Mouse (Mus musculus): Measurements from ENCODE around the gene Spint5.

The Spint5 gene

GRCm38 (mm10) chr2:164725895-164726619 lies 11.0 kb downstream of the Spint5 start:
- CTCF ChIA-PET: interaction anchor here (0.6 to 2.7 kb wide), 61 partner anchors 8 to 336 kb away, joined by 3 to 53 read pairs (median 5); partner anchors contain the start of genes Eppin (in 2 of the 4), Gm20458 (in 2 of the 4), Wfdc10 (in 2 of the 4) and Wfdc9 (in 2 of the 4)
- POLR2A ChIA-PET: interaction anchor here in 3 of 4 experiments (0.6 to 2.2 kb wide), 5 partner anchors 11 to 147 kb away, joined by 3 to 8 read pairs (median 5); partner anchors contain the start of genes Acot8 (in 1 of the 3) and Zswim3 (in 1 of the 3)

DNA sequence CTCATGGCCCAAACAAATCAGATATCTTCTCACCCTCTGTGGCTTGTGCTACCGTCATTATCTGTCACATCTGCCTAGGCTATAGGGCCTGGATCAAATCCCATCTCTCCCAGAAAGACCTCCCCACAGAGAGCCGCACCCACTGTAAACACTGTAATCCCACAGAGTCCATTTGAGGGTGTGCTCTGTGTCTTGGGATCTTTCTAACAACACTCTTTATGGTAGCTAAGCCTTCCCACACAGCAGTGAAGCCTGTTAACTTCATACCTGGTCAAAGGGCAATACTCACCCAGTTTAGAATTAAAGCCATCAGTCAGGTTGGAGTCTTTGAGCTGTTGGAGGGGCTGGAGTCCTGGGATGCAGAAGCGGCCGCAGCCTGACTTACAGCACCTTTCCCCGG lies 16.6 kb downstream of the Spint5 start:
- ChIA-PET CTCF (interaction anchor here in 3 of 4 experiments (0.6 to 1.6 kb wide), 3 partner anchors 53 to 711 kb away, joined by 3 to 4 read pairs (median 4); no protein-coding TSS in a partner anchor), POLR2A (no interaction called here)

GRCm38 (mm10) chr2:164733259-164733658 lies 18.2 kb downstream of the Spint5 start:
- ChIA-PET POLR2A (interaction anchor here in 3 of 4 experiments (0.6 to 1.8 kb wide), 3 partner anchors 15 to 129 kb away, joined by 3 to 7 read pairs (median 3); no protein-coding TSS in a partner anchor), CTCF (interaction anchor here in 2 of 4 experiments (0.6 to 1.2 kb wide), 4 partner anchors 48 to 639 kb away, joined by 3 read pairs; no protein-coding TSS in a partner anchor)

DNA sequence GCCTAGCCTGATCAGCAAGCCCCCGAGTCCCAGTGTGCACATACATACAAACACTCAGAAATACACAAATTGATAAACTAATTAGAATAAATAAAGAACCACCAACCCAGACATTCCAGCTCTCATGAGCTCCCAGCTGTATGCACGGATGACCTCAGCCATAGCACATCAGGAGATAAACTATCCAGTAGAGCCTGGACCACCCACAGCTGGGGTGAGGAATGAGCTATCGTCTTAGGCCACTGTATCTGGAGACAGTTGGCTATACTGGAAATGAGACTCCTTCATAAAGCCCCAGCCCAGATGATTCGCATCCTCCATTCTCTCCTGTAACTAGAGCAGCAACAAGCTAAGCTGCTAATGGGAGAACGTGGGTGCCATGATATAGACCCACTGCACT lies 19.7 kb downstream of the Spint5 start:
- POLR2A ChIA-PET: interaction anchor here in 2 of 4 experiments (1.3 to 1.8 kb wide), 2 partner anchors 14 to 27 kb away, joined by 3 to 7 read pairs; no protein-coding TSS in a partner anchor
- CTCF ChIA-PET: interaction anchor here in 3 of 4 experiments (0.6 to 1.9 kb wide), 5 partner anchors 9 to 334 kb away, joined by 3 to 6 read pairs (median 4); no protein-coding TSS in a partner anchor

GRCm38 (mm10) chr2:164735446-164735845 lies 20.3 kb downstream of the Spint5 start:
- ChIA-PET POLR2A (interaction anchor here in 2 of 4 experiments (0.5 to 1.0 kb wide), 3 partner anchors 33 to 179 kb away, joined by 3 read pairs; no protein-coding TSS in a partner anchor), CTCF (interaction anchor here in 3 of 4 experiments (0.6 to 1.9 kb wide), 5 partner anchors 9 to 334 kb away, joined by 3 to 13 read pairs (median 4); no protein-coding TSS in a partner anchor)

GRCm38 (mm10) chr2:164737377-164738090 lies 22.4 kb downstream of the Spint5 start:
- ChIA-PET CTCF (interaction anchor here in 3 of 4 experiments (0.6 to 2.9 kb wide), 11 partner anchors 8 to 984 kb away, joined by 3 to 14 read pairs (median 4); partner anchors contain the start of genes Dnttip1 (in 1 of the 3) and Wfdc3 (in 1 of the 3)), POLR2A (interaction anchor here in 2 of 4 experiments (0.7 to 1.7 kb wide), 4 partner anchors 11 to 119 kb away, joined by 5 to 6 read pairs (median 5); partner anchors contain the start of genes Pltp (in 1 of the 2) and Ube2c (in 1 of the 2))

- POLR2A ChIA-PET: no interaction called here
These were observed 24.8 kb downstream of the Spint5 start for GRCm38 (mm10) chr2:164739876-164740275.

DNA sequence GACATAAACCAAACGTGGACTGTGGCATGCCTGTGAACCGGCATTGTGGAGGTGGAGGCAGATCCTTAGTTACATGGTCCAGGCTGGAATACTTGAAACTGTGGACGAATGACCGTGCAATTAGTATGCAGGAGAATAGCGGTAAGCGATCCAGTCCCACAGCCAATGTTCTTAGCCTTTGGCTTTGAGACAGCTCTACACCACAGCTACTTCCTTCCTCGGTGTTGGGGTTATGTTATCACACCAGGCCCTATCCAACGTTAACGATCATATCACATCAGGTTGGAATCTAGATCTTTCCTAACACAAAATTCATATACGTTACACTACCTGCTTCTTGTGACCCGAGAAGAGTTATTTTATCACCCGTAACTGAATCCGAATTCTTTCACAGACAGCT lies 29.9 kb downstream of the Spint5 start:
- ChIA-PET CTCF (interaction anchor here in 2 of 4 experiments (1.2 kb wide), 2 partner anchors 8 to 19 kb away, joined by 3 to 4 read pairs; no protein-coding TSS in a partner anchor), POLR2A (interaction anchor here in 2 of 4 experiments (0.6 to 2.5 kb wide), 8 partner anchors 12 to 341 kb away, joined by 3 to 11 read pairs (median 8); partner anchors contain the start of gene Zswim1 (in 1 of the 2))

More at GRCm38 (mm10) chr2:164739876-164740275, 24.8 kb downstream of the Spint5 start:
- CTCF ChIA-PET: interaction anchor here in 2 of 4 experiments (1.5 to 2.1 kb wide), 2 partner anchors 14 to 148 kb away, joined by 3 to 6 read pairs (median 6); no protein-coding TSS in a partner anchor

- ChIA-PET POLR2A (interaction anchor here (0.5 to 2.5 kb wide), 21 partner anchors 9 to 303 kb away, joined by 3 to 11 read pairs (median 4); partner anchors contain the start of genes Ube2c (in 2 of the 4), Acot8 (in 1 of the 4), Zswim1 (in 1 of the 4) and Zswim3 (in 1 of the 4)), CTCF (interaction anchor here (0.6 to 1.2 kb wide), 6 partner anchors 9 to 120 kb away, joined by 3 to 4 read pairs (median 4); no protein-coding TSS in a partner anchor)
These were observed 30.9 kb downstream of the Spint5 start, which contains the start of the genes Wfdc3 and Dnttip1 for GRCm38 (mm10) chr2:164745843-164746479. Gene Wfdc3 (minus strand): TSS chr2:164745931. Gene Dnttip1 (plus strand): TSS chr2:164745983.

DNA sequence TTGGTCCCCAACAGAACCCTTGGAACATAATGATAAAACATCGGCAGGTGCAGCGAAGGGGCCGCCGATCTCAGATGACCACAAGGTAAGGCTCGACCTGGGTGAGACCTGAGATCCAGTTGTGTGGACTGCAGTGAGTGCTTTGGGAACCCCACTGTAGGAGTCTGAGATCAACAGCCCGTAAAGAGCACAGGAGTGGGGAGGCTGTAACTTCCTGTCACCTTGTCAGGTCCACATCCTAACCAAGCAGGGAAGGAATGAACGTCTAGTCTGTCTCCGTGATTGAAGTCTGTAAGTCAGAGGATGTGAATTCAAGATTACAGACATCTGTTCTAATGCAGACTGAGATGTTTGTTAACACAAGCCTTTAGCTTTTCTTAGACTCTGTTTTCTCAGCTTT lies 31.6 kb downstream of the Spint5 start:
- CTCF ChIA-PET: no interaction called here
- POLR2A ChIA-PET: interaction anchor here (0.8 to 2.5 kb wide), 17 partner anchors 10 to 228 kb away, joined by 3 to 11 read pairs (median 4); partner anchors contain the start of genes Ube2c (in 2 of the 4), Acot8 (in 1 of the 4), Zswim1 (in 1 of the 4) and Zswim3 (in 1 of the 4)

GRCm38 (mm10) chr2:164748191-164748590 lies 33.1 kb downstream of the Spint5 start:
- ChIA-PET CTCF (interaction anchor here in 3 of 4 experiments (0.5 to 0.9 kb wide), 3 partner anchors 46 to 123 kb away, joined by 3 to 6 read pairs (median 5); no protein-coding TSS in a partner anchor), POLR2A (interaction anchor here (0.6 to 3.2 kb wide), 15 partner anchors 10 to 305 kb away, joined by 3 to 30 read pairs (median 4); partner anchors contain the start of genes Sdc4 (in 1 of the 4), Tnnc2 (in 1 of the 4) and Ube2c (in 1 of the 4))

DNA sequence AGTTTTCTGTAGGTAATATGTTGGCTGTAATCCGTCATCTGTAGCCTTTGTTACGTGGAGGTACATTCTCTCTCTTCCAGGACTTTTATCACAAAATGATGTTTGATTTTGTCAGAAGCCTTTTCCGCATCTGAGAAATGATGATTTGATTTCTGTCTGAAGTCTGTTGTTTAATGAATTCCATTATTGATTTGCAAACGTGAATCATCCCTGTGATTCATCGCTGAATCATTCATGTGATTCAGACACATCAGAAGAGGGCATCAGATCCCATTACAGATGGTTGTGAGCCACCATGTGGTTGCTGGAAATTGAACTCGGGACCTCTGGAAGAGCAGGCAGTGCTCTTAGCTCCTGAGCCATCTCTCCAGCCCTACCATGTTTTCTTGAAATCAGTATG lies 33.9 kb downstream of the Spint5 start:
- POLR2A ChIA-PET: interaction anchor here (0.5 to 3.2 kb wide), 19 partner anchors 9 to 306 kb away, joined by 3 to 30 read pairs (median 4); partner anchors contain the start of genes Gm20458 (in 1 of the 4), Sdc4 (in 1 of the 4), Tnnc2 (in 1 of the 4) and Ube2c (in 1 of the 4)
- CTCF ChIA-PET: interaction anchor here in 2 of 4 experiments (0.9 to 2.2 kb wide), 2 partner anchors 45 kb away, joined by 3 to 9 read pairs; no protein-coding TSS in a partner anchor

DNA sequence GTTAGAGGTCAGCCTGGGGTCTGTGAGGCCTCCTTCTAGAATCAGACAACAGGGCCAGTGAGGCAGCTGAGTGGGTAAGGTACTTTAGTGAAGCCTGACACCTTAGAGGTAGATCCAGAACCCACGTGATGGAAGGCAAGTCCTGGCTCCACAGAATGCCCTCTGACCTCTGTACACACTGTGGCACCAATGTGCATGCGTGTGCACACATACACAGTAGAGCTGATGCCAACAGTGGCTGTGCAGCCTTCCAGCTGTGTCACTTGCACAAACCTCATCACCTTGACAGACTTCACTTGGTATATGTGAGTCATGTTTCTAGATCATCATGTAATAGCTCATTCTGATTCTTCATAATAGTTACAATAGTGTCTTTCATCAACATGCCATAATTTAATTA lies 37.3 kb downstream of the Spint5 start:
- CTCF ChIA-PET: interaction anchor here in 1 of 4 experiments (0.6 kb wide), 2 partner anchors 266 to 664 kb away, joined by 3 read pairs; no protein-coding TSS in a partner anchor
- POLR2A ChIA-PET: interaction anchor here in 3 of 4 experiments (1.1 to 11.6 kb wide), 6 partner anchors 9 to 42 kb away, joined by 3 to 114 read pairs (median 6); partner anchors contain the start of gene Ube2c (in 3 of the 3)

DNA sequence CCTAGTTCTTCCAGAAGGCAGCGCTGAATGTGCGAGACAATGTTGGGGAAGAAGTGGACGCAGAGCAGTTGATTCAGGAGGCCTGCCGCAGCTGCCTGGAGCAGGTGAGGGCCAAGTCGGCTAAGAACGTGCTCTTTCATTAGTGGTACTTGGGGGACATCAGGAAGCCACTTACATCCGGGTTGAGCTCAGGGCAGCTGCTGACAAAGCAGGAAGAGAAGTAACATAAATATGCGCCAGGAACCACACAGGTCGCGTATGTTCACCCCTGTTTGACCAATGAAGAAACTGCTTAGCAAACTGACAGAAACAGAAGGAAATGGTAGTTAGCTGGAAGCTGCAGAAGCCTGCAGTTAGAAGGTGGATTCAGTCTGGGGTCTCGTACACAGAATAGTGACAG lies 39.0 kb downstream of the Spint5 start:
- ChIA-PET CTCF (interaction anchor here in 2 of 4 experiments (0.6 to 1.6 kb wide), 3 partner anchors 13 to 1261 kb away, joined by 3 to 4 read pairs (median 4); no protein-coding TSS in a partner anchor), POLR2A (interaction anchor here in 3 of 4 experiments (0.7 to 11.6 kb wide), 8 partner anchors 8 to 284 kb away, joined by 3 to 114 read pairs (median 4); partner anchors contain the start of gene Ube2c (in 2 of the 3))

DNA sequence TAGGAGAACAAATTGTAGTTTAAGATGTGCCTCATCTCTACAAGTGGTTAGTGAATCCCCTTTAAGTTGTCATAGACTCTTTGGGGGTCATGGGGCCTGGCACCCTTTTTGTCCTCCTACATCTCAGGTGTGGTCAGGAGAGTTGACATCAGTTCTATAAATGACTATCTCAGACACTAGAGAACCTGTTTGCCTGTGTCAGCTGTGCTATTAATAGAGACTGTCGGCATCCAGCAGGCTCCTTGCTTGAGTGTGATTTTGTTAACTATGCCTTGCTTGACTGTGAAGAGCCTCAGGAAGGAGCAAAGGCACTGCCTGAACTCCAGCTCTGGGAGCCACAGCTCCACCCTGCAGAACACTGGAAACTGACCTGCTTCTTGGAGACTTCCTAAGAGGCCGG lies 39.7 kb downstream of the Spint5 start:
- ChIA-PET POLR2A (interaction anchor here (0.6 to 11.6 kb wide), 9 partner anchors 8 to 198 kb away, joined by 3 to 114 read pairs (median 5); partner anchors contain the start of genes Ube2c (in 2 of the 4) and Zswim1 (in 1 of the 4)), CTCF (interaction anchor here in 2 of 4 experiments (0.6 to 1.6 kb wide), 2 partner anchors 14 to 1261 kb away, joined by 4 read pairs; no protein-coding TSS in a partner anchor)

GRCm38 (mm10) chr2:164757841-164758240 lies 42.7 kb downstream of the Spint5 start:
- ChIA-PET POLR2A (interaction anchor here (0.6 to 19.8 kb wide), 16 partner anchors 9 to 118 kb away, joined by 3 to 366 read pairs (median 4); partner anchors contain the start of genes Ube2c (in 3 of the 4), Dnttip1 (in 2 of the 4), Wfdc3 (in 2 of the 4) and Acot8 (in 1 of the 4)), CTCF (interaction anchor here in 2 of 4 experiments (0.6 to 0.9 kb wide), 2 partner anchors 36 to 240 kb away, joined by 4 read pairs; no protein-coding TSS in a partner anchor)

Data from embryonic stem cell, embryonic (primary cell).